Comparison of ENCODE assay signal across 8 mouse cellular contexts in the genomic region with DNA sequence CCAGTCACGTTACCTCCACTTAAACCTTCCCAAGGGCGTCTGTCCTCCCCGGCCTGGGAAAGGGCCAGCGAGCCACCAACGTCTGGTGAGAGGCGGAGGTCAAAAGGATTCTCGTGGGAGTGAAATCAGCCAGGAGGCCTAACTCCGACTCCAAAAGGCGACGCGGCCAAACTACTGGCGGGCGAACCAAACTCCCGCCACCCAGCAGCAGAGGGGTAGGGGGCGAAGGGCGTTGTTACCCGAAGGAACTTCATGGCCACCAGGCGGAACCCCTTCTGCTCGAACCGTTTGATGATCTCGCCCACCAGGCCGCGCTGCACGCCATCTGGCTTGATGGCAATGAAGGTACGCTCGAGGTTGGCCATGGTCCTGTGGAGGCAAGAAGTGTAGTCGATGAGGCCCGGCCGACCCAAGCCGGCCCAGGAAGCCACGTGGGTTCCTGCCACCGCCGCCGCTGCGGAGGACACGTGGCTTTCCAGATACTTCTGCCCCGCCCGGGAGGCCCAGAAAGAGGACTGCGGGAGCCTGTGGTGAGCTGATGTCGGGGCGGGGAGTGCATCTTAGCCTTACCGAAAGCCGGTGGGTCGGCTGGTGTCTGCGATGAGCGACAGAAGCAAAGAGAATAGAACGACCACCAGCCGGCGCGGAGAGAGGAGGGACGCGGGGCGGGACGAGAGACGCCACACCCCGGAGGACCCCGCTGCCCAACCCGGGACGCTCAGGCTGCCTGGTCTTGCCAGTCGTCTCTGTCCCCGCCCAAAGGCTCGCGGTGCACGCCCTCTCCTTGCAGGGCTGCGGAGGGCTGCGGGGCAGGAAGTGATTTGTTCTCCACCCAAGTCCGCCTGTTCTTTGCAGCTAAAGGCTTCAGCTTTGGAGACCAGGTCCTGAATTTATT. TPM values are rescaled to one million over a fixed set of nuclear protein-coding genes. Genes with fewer than 3 reads are reported as not detected.
DNase-seq lines count a peak whose midpoint lies in the region; ATAC-seq and TF ChIP-seq lines count a peak whose summit lies in the region.

No protein-coding gene starts in this region.

- H3K4me2 ChIP-seq in forebrain, embryonic 12.5 days = peak overlapping the region; percentile 77
- peak overlapping the region; percentile 75 for H3K4me2 ChIP-seq in heart, postnatal 0 days (ENCODE audit: low read depth, low read length)
- H3K4me2 ChIP-seq in liver, embryonic 15.5 days = peak overlapping the region; percentile 88
- peak overlapping the region; percentile 91 for H3K4me2 ChIP-seq in neural tube, embryonic 11.5 days (ENCODE audit: low read depth)
- peak overlapping the region; percentile 82 for H3K4me2 ChIP-seq in stomach, postnatal 0 days (replicated peaks; ENCODE audit: low read depth)

- no peaks in the 10 kb centered on the region for H3K27me3 ChIP-seq in ES-Bruce4 (ENCODE audit: control insufficient read depth, insufficient read depth, low read length, poor library complexity, severe bottlenecking)
- H3K27me3 ChIP-seq in forebrain, embryonic 12.5 days = no peaks in the 10 kb centered on the region
- no peaks in the 10 kb centered on the region for H3K27me3 ChIP-seq in heart, postnatal 0 days (ENCODE audit: control insufficient read depth, insufficient read depth, low read length)
- H3K27me3 ChIP-seq in liver, embryonic 15.5 days = 0 out of 2 replicates have a peak, but pooled peaks cover 5% of the 10 kb centered on the region
- no peaks in the 10 kb centered on the region for H3K27me3 ChIP-seq in neural tube, embryonic 11.5 days (ENCODE audit: control insufficient read depth, insufficient read depth, low read length)
- no peaks in the 10 kb centered on the region for H3K27me3 ChIP-seq in stomach, postnatal 0 days (ENCODE audit: control insufficient read depth, insufficient read depth, low read length)

- peak; percentile 69 for DNase-seq in c-Kit-positive CD71-positive TER-119-positive erythroid progenitor cells, embryonic 14.5 days (ENCODE audit: low spot score)
- peak; percentile 93 for DNase-seq in heart, postnatal 0 days (ENCODE audit: low spot score)
- DNase-seq in kidney, postnatal 4 days = peak; percentile 95 to 97
- DNase-seq in neural tube, embryonic 11.5 days (ENCODE audit: low spot score) = peak; percentile 93
- peak; percentile 95 for DNase-seq in stomach, postnatal 0 days (ENCODE audit: low spot score)

- WGBS in forebrain, embryonic 12.5 days = under 1% methylated on average over 67 of the region's 67 CpGs
- 0% methylated on average over 67 of the region's 67 CpGs for WGBS in heart, postnatal 0 days
- WGBS in liver, embryonic 15.5 days (ENCODE audit: insufficient replicate concordance) = under 1% methylated on average over 67 of the region's 67 CpGs
- under 1% methylated on average over 67 of the region's 67 CpGs for WGBS in neural tube, embryonic 11.5 days
- WGBS in stomach, postnatal 0 days = under 1% methylated on average over 66 of the region's 67 CpGs

- peak overlapping the region; percentile 77 for H3K9ac ChIP-seq in ES-Bruce4 (ENCODE audit: low read depth, poor library complexity, severe bottlenecking)
- peak overlapping the region; percentile 67 for H3K9ac ChIP-seq in forebrain, embryonic 12.5 days
- H3K9ac ChIP-seq in heart, postnatal 0 days (replicated peaks; ENCODE audit: low read depth, low read length) = peak overlapping the region; percentile 64
- peak overlapping the region; percentile 49 for H3K9ac ChIP-seq in liver, embryonic 15.5 days
- peak overlapping the region; percentile 72 for H3K9ac ChIP-seq in neural tube, embryonic 11.5 days (ENCODE audit: low read length)
- H3K9ac ChIP-seq in stomach, postnatal 0 days (ENCODE audit: low read length) = peak overlapping the region; percentile 66

- no peak for TF ChIP-seq CTCF in ES-Bruce4 (IDR thresholded peaks at IDR 0.05; ENCODE audit: low read depth, low read length)
- TF ChIP-seq CTCF in heart, postnatal 0 days (IDR thresholded peaks at IDR 0.05; ENCODE audit: low read depth) = no peak
- TF ChIP-seq CTCF in stomach, postnatal 0 days (IDR thresholded peaks at IDR 0.05; ENCODE audit: low read depth) = peak; percentile 59

- H3K4me3 ChIP-seq in ES-Bruce4 (ENCODE audit: low read depth, low read length) = peak overlapping the region; percentile 80
- H3K4me3 ChIP-seq in forebrain, embryonic 12.5 days (replicated peaks) = peak overlapping the region; percentile 64
- H3K4me3 ChIP-seq in heart, postnatal 0 days (ENCODE audit: low read depth, low read length) = peak overlapping the region; percentile 74
- H3K4me3 ChIP-seq in liver, embryonic 15.5 days (replicated peaks) = peak overlapping the region; percentile 68
- peak overlapping the region; percentile 63 for H3K4me3 ChIP-seq in neural tube, embryonic 11.5 days (ENCODE audit: low read depth, low read length)
- peak overlapping the region; percentile 51 for H3K4me3 ChIP-seq in stomach, postnatal 0 days (ENCODE audit: low read depth, low read length)

- peaks cover 6% of the 10 kb centered on the region for H3K4me1 ChIP-seq in ES-Bruce4 (ENCODE audit: control insufficient read depth, insufficient read depth, low read length)
- peaks cover 33% of the 10 kb centered on the region for H3K4me1 ChIP-seq in forebrain, embryonic 12.5 days
- H3K4me1 ChIP-seq in heart, postnatal 0 days (ENCODE audit: control insufficient read depth, insufficient read depth) = peaks cover 22% of the 10 kb centered on the region
- H3K4me1 ChIP-seq in liver, embryonic 15.5 days (replicated peaks) = peaks cover 40% of the 10 kb centered on the region
- H3K4me1 ChIP-seq in neural tube, embryonic 11.5 days (ENCODE audit: control insufficient read depth, insufficient read depth, low read length) = peaks cover 6% of the 10 kb centered on the region; the same call in 1 of the 2 replicates
- 0 out of 2 replicates have a peak, but pooled peaks cover 6% of the 10 kb centered on the region for H3K4me1 ChIP-seq in stomach, postnatal 0 days (replicated peaks; ENCODE audit: control insufficient read depth, insufficient read depth)

- peak; percentile 97 for ATAC-seq in forebrain, embryonic 12.5 days (ENCODE audit: low FRiP score)
- peak; percentile 94 for ATAC-seq in heart, postnatal 0 days (ENCODE audit: insufficient read depth, low read depth)
- peak; percentile 89 for ATAC-seq in liver, embryonic 15.5 days (ENCODE audit: insufficient read depth)
- peak; percentile 95 for ATAC-seq in neural tube, embryonic 11.5 days (ENCODE audit: insufficient read depth, low FRiP score, low TSS enrichment)
- ATAC-seq in stomach, postnatal 0 days (ENCODE audit: low FRiP score, low TSS enrichment) = peak; percentile 97

- no peak for TF ChIP-seq EP300 in ES-Bruce4 (IDR thresholded peaks at IDR 0.05; ENCODE audit: insufficient read depth, low read depth, low read length)
- peak; percentile 70 for TF ChIP-seq EP300 in heart, postnatal 0 days (IDR thresholded peaks at IDR 0.05; ENCODE audit: low read depth)
- peak; percentile 49 for TF ChIP-seq EP300 in stomach, postnatal 0 days (optimal IDR thresholded peaks at IDR 0.05)

- peak; percentile 39 for TF ChIP-seq POLR2A in ES-Bruce4 (IDR thresholded peaks at IDR 0.05; ENCODE audit: insufficient read depth, low read length)

- no peaks in the 10 kb centered on the region for H3K9me3 ChIP-seq in ES-Bruce4 (replicated peaks; ENCODE audit: control insufficient read depth, insufficient read depth, low read length, poor library complexity, severe bottlenecking)
- no peaks in the 10 kb centered on the region for H3K9me3 ChIP-seq in forebrain, embryonic 12.5 days
- no peaks in the 10 kb centered on the region for H3K9me3 ChIP-seq in heart, postnatal 0 days (replicated peaks; ENCODE audit: control insufficient read depth, low read length)
- H3K9me3 ChIP-seq in liver, embryonic 15.5 days (replicated peaks) = no peaks in the 10 kb centered on the region
- no peaks in the 10 kb centered on the region for H3K9me3 ChIP-seq in neural tube, embryonic 11.5 days (ENCODE audit: control insufficient read depth, low read length)
- H3K9me3 ChIP-seq in stomach, postnatal 0 days (ENCODE audit: control insufficient read depth, low read length) = no peaks in the 10 kb centered on the region

- peak overlapping the region; percentile 92 for H3K27ac ChIP-seq in ES-Bruce4 (ENCODE audit: insufficient read depth, low read length)
- H3K27ac ChIP-seq in forebrain, embryonic 12.5 days = peak overlapping the region; percentile 92
- peak overlapping the region; percentile 98 for H3K27ac ChIP-seq in heart, postnatal 0 days (ENCODE audit: low read depth)
- H3K27ac ChIP-seq in liver, embryonic 15.5 days (replicated peaks) = peak overlapping the region; percentile 77
- peak overlapping the region; percentile 76 for H3K27ac ChIP-seq in neural tube, embryonic 11.5 days (ENCODE audit: low read depth, low read length)
- peak overlapping the region; percentile 93 for H3K27ac ChIP-seq in stomach, postnatal 0 days (replicated peaks)

- H3K36me3 ChIP-seq in ES-Bruce4 (ENCODE audit: control insufficient read depth, insufficient read depth, low read length, poor library complexity, severe bottlenecking) = peaks cover 56% of the 10 kb centered on the region
- H3K36me3 ChIP-seq in forebrain, embryonic 12.5 days (replicated peaks) = peaks cover 54% of the 10 kb centered on the region
- peaks cover 44% of the 10 kb centered on the region for H3K36me3 ChIP-seq in heart, postnatal 0 days (replicated peaks; ENCODE audit: control insufficient read depth, insufficient read depth, low read length)
- H3K36me3 ChIP-seq in liver, embryonic 15.5 days (replicated peaks) = peaks cover 55% of the 10 kb centered on the region
- H3K36me3 ChIP-seq in neural tube, embryonic 11.5 days (ENCODE audit: control insufficient read depth, insufficient read depth, low read length) = peaks cover 11% of the 10 kb centered on the region; the same call in 1 of the 2 replicates
- H3K36me3 ChIP-seq in stomach, postnatal 0 days (ENCODE audit: control insufficient read depth, insufficient read depth, low read length) = no peaks in the 10 kb centered on the region; the same call in 1 of the 2 replicates

RNA-seq across cellular contexts. Expression of a gene that starts 0.6 kb away (rescaled TPM):
- 523 and 530 TPM in 2 replicates for polyA plus RNA-seq in ES-Bruce4 (2011; ENCODE audit: insufficient read depth, insufficient read length, low read depth, missing spikeins)
- polyA plus RNA-seq in forebrain, embryonic 12.5 days (2016; fragmentation: Nextera tagmentation; extraction: Ambion mirVana) = 124 and 127 TPM in 2 replicates
- 921 and 1,000 TPM in 2 replicates for total RNA-seq in heart, postnatal 0 days (2014; rRNA removed; ENCODE audit: low replicate concordance)
- 942 and 966 TPM in 2 replicates for polyA plus RNA-seq in heart, postnatal 0 days (2015; fragmentation: Nextera tagmentation; extraction: Ambion mirVana)
- polyA plus RNA-seq in liver, embryonic 15.5 days (2015; fragmentation: Nextera tagmentation; extraction: Ambion mirVana) = 102 and 125 TPM in 2 replicates
- 109 and 135 TPM in 2 replicates for polyA plus RNA-seq in neural tube, embryonic 11.5 days (2014; fragmentation: Nextera tagmentation; extraction: Ambion mirVana)
- 376 and 433 TPM in 2 replicates for polyA plus RNA-seq in stomach, postnatal 0 days (2015; fragmentation: Nextera tagmentation; extraction: Ambion mirVana)

RNA-seq across cellular contexts. Expression of a gene that starts 12.6 kb away (rescaled TPM):
- polyA plus RNA-seq in ES-Bruce4 (2011; ENCODE audit: insufficient read depth, insufficient read length, low read depth, missing spikeins) = 150 and 167 TPM in 2 replicates
- polyA plus RNA-seq in forebrain, embryonic 12.5 days (2016; fragmentation: Nextera tagmentation; extraction: Ambion mirVana) = 376 and 397 TPM in 2 replicates
- total RNA-seq in heart, postnatal 0 days (2014; rRNA removed; ENCODE audit: low replicate concordance) = 61.8 and 75.6 TPM in 2 replicates
- polyA plus RNA-seq in heart, postnatal 0 days (2015; fragmentation: Nextera tagmentation; extraction: Ambion mirVana) = 183 and 191 TPM in 2 replicates
- 187 and 209 TPM in 2 replicates for polyA plus RNA-seq in liver, embryonic 15.5 days (2015; fragmentation: Nextera tagmentation; extraction: Ambion mirVana)
- 382 and 395 TPM in 2 replicates for polyA plus RNA-seq in neural tube, embryonic 11.5 days (2014; fragmentation: Nextera tagmentation; extraction: Ambion mirVana)
- 239 and 273 TPM in 2 replicates for polyA plus RNA-seq in stomach, postnatal 0 days (2015; fragmentation: Nextera tagmentation; extraction: Ambion mirVana)

RNA-seq across cellular contexts. Expression of a gene that starts 12.8 kb away (rescaled TPM):
- 39.2 and 50.4 TPM in 2 replicates for polyA plus RNA-seq in ES-Bruce4 (2011; ENCODE audit: insufficient read depth, insufficient read length, low read depth, missing spikeins)
- polyA plus RNA-seq in forebrain, embryonic 12.5 days (2016; fragmentation: Nextera tagmentation; extraction: Ambion mirVana) = 208 and 230 TPM in 2 replicates
- total RNA-seq in heart, postnatal 0 days (2014; rRNA removed; ENCODE audit: low replicate concordance) = 17.2 and 46.8 TPM in 2 replicates
- 56.1 and 63.1 TPM in 2 replicates for polyA plus RNA-seq in heart, postnatal 0 days (2015; fragmentation: Nextera tagmentation; extraction: Ambion mirVana)
- polyA plus RNA-seq in liver, embryonic 15.5 days (2015; fragmentation: Nextera tagmentation; extraction: Ambion mirVana) = 105 and 107 TPM in 2 replicates
- polyA plus RNA-seq in neural tube, embryonic 11.5 days (2014; fragmentation: Nextera tagmentation; extraction: Ambion mirVana) = 275 and 294 TPM in 2 replicates
- 93.8 and 106 TPM in 2 replicates for polyA plus RNA-seq in stomach, postnatal 0 days (2015; fragmentation: Nextera tagmentation; extraction: Ambion mirVana)

RNA-seq across cellular contexts. Expression of a gene that starts 40.4 kb away (rescaled TPM):
- polyA plus RNA-seq in ES-Bruce4 (2011; ENCODE audit: insufficient read depth, insufficient read length, low read depth, missing spikeins) = 42.5 and 45.7 TPM in 2 replicates
- polyA plus RNA-seq in forebrain, embryonic 12.5 days (2016; fragmentation: Nextera tagmentation; extraction: Ambion mirVana) = 124 and 127 TPM in 2 replicates
- total RNA-seq in heart, postnatal 0 days (2014; rRNA removed; ENCODE audit: low replicate concordance) = 47.8 and 48.7 TPM in 2 replicates
- polyA plus RNA-seq in heart, postnatal 0 days (2015; fragmentation: Nextera tagmentation; extraction: Ambion mirVana) = 39.5 and 40.0 TPM in 2 replicates
- polyA plus RNA-seq in liver, embryonic 15.5 days (2015; fragmentation: Nextera tagmentation; extraction: Ambion mirVana) = 9.2 and 10.4 TPM in 2 replicates
- 85.6 and 86.6 TPM in 2 replicates for polyA plus RNA-seq in neural tube, embryonic 11.5 days (2014; fragmentation: Nextera tagmentation; extraction: Ambion mirVana)
- 30.2 and 32.5 TPM in 2 replicates for polyA plus RNA-seq in stomach, postnatal 0 days (2015; fragmentation: Nextera tagmentation; extraction: Ambion mirVana)

Comparison
In these comparisons a context has a peak if more than half of its experiments do, and no peak if none do; other contexts are left out.
1. Peak in every context shown above with its lines: DNase-seq, ATAC-seq, H3K4me3 ChIP-seq and H3K27ac ChIP-seq.